In the genomic region with DNA sequence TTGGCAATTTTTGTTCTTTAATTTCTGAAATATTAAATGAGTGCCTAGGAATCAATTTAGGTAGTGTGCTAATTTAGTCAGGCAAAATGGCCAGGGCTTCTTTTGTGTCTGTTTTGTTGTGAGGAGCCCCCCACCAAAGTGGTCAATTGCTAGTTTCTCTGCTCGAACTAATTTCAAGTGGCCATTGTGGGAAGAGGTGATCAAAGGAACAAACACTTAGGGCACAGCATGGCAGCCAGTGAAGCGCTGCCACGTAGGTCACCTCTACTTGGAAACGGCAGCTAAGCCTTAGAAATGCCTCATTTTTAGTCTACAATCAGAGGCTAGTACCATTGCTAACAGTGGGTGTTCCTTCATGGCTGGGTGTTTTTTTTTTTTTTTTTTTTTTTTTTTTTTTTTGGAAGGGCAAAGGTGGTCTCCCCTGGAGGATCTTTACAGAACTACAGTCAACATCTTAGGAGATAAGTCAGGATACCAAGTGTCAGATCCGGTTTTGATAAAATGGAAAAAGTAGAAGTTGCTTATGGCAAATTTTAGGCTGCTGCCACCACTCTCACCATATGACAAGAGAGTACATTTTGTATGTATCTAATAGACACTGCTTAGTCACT, we compare ENCODE assay signal across 14 mouse cellular contexts. TPM values are rescaled to one million over a fixed set of nuclear protein-coding genes. Genes with fewer than 3 reads are reported as not detected.
DNase-seq lines count a peak whose midpoint lies in the region; ATAC-seq and TF ChIP-seq lines count a peak whose summit lies in the region.
"Had no signal": no experiment of that assay in that cellular context is flagged by ENCODE, and none has a peak within 500 bp of the region (broad histone marks: within the 10 kb centered on the region; RNA-seq: fewer than 3 reads in every experiment).

No protein-coding gene starts in this region.

- ATAC-seq in intestine, embryonic 15.5 days: no peak
- ATAC-seq in intestine, postnatal 0 days: no peak
- no peak for ATAC-seq in forebrain, postnatal 0 days
- ATAC-seq in midbrain, embryonic 13.5 days: no peak
- ATAC-seq in erythroblast, adult 5-6 weeks (replicated peaks; ENCODE audit: low FRiP score, poor library complexity, severe bottlenecking): no peak
- ATAC-seq: CD4-positive, CD25-positive, alpha-beta regulatory T cell, adult 4 months; liver, embryonic 12.5 days had no signal

- 64% methylated on average over 5 of the region's 5 CpGs for WGBS in intestine, embryonic 15.5 days
- WGBS in intestine, postnatal 0 days: 77% methylated on average over 5 of the region's 5 CpGs
- WGBS in forebrain, postnatal 0 days: 15% methylated on average over 5 of the region's 5 CpGs
- 20% methylated on average over 5 of the region's 5 CpGs for WGBS in midbrain, embryonic 13.5 days

- H3K36me3 ChIP-seq in intestine, embryonic 15.5 days: no peaks in the 10 kb centered on the region
- no peaks in the 10 kb centered on the region for H3K36me3 ChIP-seq in intestine, postnatal 0 days (ENCODE audit: control insufficient read depth, insufficient read depth)
- no peaks in the 10 kb centered on the region for H3K36me3 ChIP-seq in forebrain, postnatal 0 days (ENCODE audit: insufficient read depth)
- H3K36me3 ChIP-seq in midbrain, embryonic 13.5 days: no peaks in the 10 kb centered on the region
- H3K36me3 ChIP-seq: liver, embryonic 12.5 days had no signal

- no peaks in the 10 kb centered on the region for H3K9me3 ChIP-seq in intestine, embryonic 15.5 days
- no peaks in the 10 kb centered on the region for H3K9me3 ChIP-seq in intestine, postnatal 0 days (ENCODE audit: control insufficient read depth)
- H3K9me3 ChIP-seq in forebrain, postnatal 0 days (ENCODE audit: low read length): no peaks in the 10 kb centered on the region
- no peaks in the 10 kb centered on the region for H3K9me3 ChIP-seq in midbrain, embryonic 13.5 days
- H3K9me3 ChIP-seq: liver, embryonic 12.5 days had no signal

- H3K9ac ChIP-seq in intestine, embryonic 15.5 days: no peak overlapping the region
- H3K9ac ChIP-seq in intestine, postnatal 0 days (ENCODE audit: low read depth, low read length): no peak overlapping the region
- H3K9ac ChIP-seq in forebrain, postnatal 0 days: no peak overlapping the region
- no peak overlapping the region for H3K9ac ChIP-seq in midbrain, embryonic 13.5 days (replicated peaks)
- H3K9ac ChIP-seq: liver, embryonic 12.5 days had no signal

- 0 out of 2 replicates have a peak overlapping the region, but pooled peaks have one; percentile 17 for H3K4me2 ChIP-seq in intestine, embryonic 15.5 days (replicated peaks)
- H3K4me2 ChIP-seq in intestine, postnatal 0 days (replicated peaks; ENCODE audit: low read depth): no peak overlapping the region
- peak overlapping the region; percentile 30; the same call in 1 of the 2 replicates for H3K4me2 ChIP-seq in forebrain, postnatal 0 days (ENCODE audit: low read depth)
- peak overlapping the region; percentile 43 for H3K4me2 ChIP-seq in midbrain, embryonic 13.5 days (replicated peaks)

- peaks cover 2% of the 10 kb centered on the region for H3K4me1 ChIP-seq in intestine, embryonic 15.5 days (replicated peaks)
- H3K4me1 ChIP-seq in intestine, postnatal 0 days (replicated peaks; ENCODE audit: control insufficient read depth, insufficient read depth, low read length): no peaks in the 10 kb centered on the region; the same call in 1 of the 2 replicates
- H3K4me1 ChIP-seq in forebrain, postnatal 0 days (ENCODE audit: insufficient read depth): 0 out of 2 replicates have a peak, but pooled peaks cover 3% of the 10 kb centered on the region
- H3K4me1 ChIP-seq in midbrain, embryonic 13.5 days (replicated peaks): peaks cover 17% of the 10 kb centered on the region
- H3K4me1 ChIP-seq: liver, embryonic 12.5 days had no signal

- no peak overlapping the region for H3K27ac ChIP-seq in intestine, embryonic 15.5 days
- no peak overlapping the region for H3K27ac ChIP-seq in intestine, postnatal 0 days (ENCODE audit: low read depth, low read length)
- no peak overlapping the region for H3K27ac ChIP-seq in forebrain, postnatal 0 days (ENCODE audit: low read depth, low read length)
- H3K27ac ChIP-seq in midbrain, embryonic 13.5 days: no peak overlapping the region; the same call in 1 of the 2 replicates
- H3K27ac ChIP-seq: liver, embryonic 12.5 days had no signal

- H3K4me3 ChIP-seq in intestine, embryonic 15.5 days (replicated peaks): no peak overlapping the region
- no peak overlapping the region for H3K4me3 ChIP-seq in intestine, postnatal 0 days (ENCODE audit: low read depth, low read length)
- no peak overlapping the region for H3K4me3 ChIP-seq in forebrain, postnatal 0 days (ENCODE audit: low read depth, low read length)
- peak overlapping the region; percentile 84 for H3K4me3 ChIP-seq in midbrain, embryonic 13.5 days (replicated peaks)
- H3K4me3 ChIP-seq: liver, embryonic 12.5 days had no signal

- peak; percentile 33 for DNase-seq in embryo, embryonic 10 days (ENCODE audit: low spot score)
- DNase-seq in forebrain, postnatal 0 days: no peak
- no peak for DNase-seq in frontal cortex, postnatal 10 days (ENCODE audit: low spot score in 2 of 2)
- DNase-seq in c-Kit-positive CD71-positive TER-119-positive erythroid progenitor cells, embryonic 14.5 days (ENCODE audit: low spot score): no peak
- DNase-seq: cerebellum, adult 18-20 months; kidney, adult 9 months; thymus, postnatal 36 days had no signal

- no peaks in the 10 kb centered on the region for H3K27me3 ChIP-seq in intestine, embryonic 15.5 days (replicated peaks)
- H3K27me3 ChIP-seq in intestine, postnatal 0 days (replicated peaks; ENCODE audit: control insufficient read depth, insufficient read depth, low read length): no peaks in the 10 kb centered on the region; the same call in 1 of the 2 replicates
- no peaks in the 10 kb centered on the region for H3K27me3 ChIP-seq in forebrain, postnatal 0 days (ENCODE audit: insufficient read depth, low read length)
- no peaks in the 10 kb centered on the region for H3K27me3 ChIP-seq in midbrain, embryonic 13.5 days

- no peak for TF ChIP-seq CTCF in intestine, postnatal 0 days (IDR thresholded peaks at IDR 0.05; ENCODE audit: low read depth)
- TF ChIP-seq CTCF in forebrain, postnatal 0 days (IDR thresholded peaks at IDR 0.05; ENCODE audit: low read depth): peak; percentile 22; the same call in 1 of the 2 replicates

RNA-seq across cellular contexts. Expression of a gene that starts 2.8 kb away (rescaled TPM):
- 61.4 and 70.9 TPM in 2 replicates for polyA plus RNA-seq in intestine, embryonic 15.5 days (2015; fragmentation: Nextera tagmentation; extraction: Ambion mirVana)
- polyA plus RNA-seq in intestine, postnatal 0 days (2015; fragmentation: Nextera tagmentation; extraction: Ambion mirVana): 42.5 and 48.9 TPM in 2 replicates
- total RNA-seq in forebrain, postnatal 0 days (2014; rRNA removed): 26.7 and 35.8 TPM in 2 replicates
- polyA plus RNA-seq in forebrain, postnatal 0 days (2015; fragmentation: Nextera tagmentation; extraction: Ambion mirVana): 40.0 and 52.3 TPM in 2 replicates
- 64.0 and 66.9 TPM in 2 replicates for polyA plus RNA-seq in midbrain, embryonic 13.5 days (2015; fragmentation: Nextera tagmentation; extraction: Ambion mirVana)
- total RNA-seq in erythroblast, adult 5-6 weeks (2015; ENCODE audit: low replicate concordance): 0.19 TPM in 1 of 2 replicates, not detected in the other
- total RNA-seq in erythroblast, adult 5-6 weeks (2017; ENCODE audit: low replicate concordance): not detected in 2 replicates
- total RNA-seq: megakaryocyte-erythroid progenitor cell, adult 5-6 weeks had no signal
